Mouse (Mus musculus) induced T-regulatory cell, adult 2 months (primary cell): Measurements from ENCODE around the gene Shcbp1l.
"Not testable (repeated sequence)": the region's sequence is repeated elsewhere in the genome, so short reads cannot be mapped to it uniquely, and the experiment has no call there.

Experiments
- DNase-seq: peaks from one replicate; pipeline ENCODE4 v3.0.0-alpha.2; 2012; ENCODE audit warnings: low read depth

The Shcbp1l gene

DNA sequence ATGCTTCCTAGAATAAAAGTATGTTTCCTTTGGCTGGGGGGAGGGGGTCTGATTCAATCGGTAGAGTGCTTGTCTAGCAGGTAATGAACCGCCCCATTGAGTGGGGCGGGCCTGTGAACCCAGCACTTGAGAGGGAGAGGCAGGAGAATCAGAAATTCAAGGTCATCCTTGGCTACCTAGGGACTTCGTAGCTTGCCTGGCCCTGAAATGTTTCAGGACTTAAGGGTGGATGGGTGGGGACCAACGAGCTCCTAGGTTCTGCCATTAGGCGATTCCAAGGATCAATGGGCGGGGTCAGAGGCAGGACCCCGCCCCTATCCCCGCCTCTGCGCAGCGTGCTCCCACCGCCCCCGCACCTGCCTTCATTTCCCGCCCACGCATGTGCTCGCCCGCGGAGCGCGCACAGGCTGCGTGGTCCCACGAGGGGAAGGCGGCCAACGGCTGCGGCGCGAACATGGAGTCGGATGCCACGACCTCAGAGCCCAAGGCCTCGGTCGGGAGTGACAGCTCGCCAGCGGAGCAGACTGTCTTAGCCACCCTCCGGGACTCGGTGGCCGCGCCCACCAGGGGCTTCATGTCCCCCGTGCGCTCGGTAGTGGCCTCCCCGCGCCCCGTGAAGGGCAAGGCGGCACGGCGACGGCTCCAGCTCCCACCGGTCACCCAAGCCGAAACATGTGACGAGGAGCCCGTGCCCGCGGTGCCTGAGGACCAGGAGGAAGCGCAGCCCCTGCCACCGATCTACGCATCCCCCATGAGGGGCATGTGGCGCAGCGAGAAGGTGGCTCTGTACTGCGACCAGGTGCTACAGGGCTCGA is at the start of gene Shcbp1l:
Gene Shcbp1l, plus strand, starts transcription at position 393 of the 815 bp plus-strand sequence.
- DNase-seq = peak; percentile 88

- DNase-seq = no peak
Observed at GRCm38 (mm10) chr1:153376446-153376845, 48.5 kb upstream of the Shcbp1l start.

- DNase-seq = no peak
Observed at GRCm38 (mm10) chr1:153378587-153378986, 46.4 kb upstream of the Shcbp1l start.

GRCm38 (mm10) chr1:153379832-153380231 is 45.1 kb upstream of the Shcbp1l start:
- DNase-seq = peak; percentile 61

- no peak for DNase-seq
Observed at GRCm38 (mm10) chr1:153380746-153381282, 44.1 kb upstream of the Shcbp1l start.

- no peak for DNase-seq
Observed at GRCm38 (mm10) chr1:153385081-153385480, 39.9 kb upstream of the Shcbp1l start.

GRCm38 (mm10) chr1:153385661-153386060 is 39.3 kb upstream of the Shcbp1l start:
- not testable (repeated sequence) for DNase-seq

DNA sequence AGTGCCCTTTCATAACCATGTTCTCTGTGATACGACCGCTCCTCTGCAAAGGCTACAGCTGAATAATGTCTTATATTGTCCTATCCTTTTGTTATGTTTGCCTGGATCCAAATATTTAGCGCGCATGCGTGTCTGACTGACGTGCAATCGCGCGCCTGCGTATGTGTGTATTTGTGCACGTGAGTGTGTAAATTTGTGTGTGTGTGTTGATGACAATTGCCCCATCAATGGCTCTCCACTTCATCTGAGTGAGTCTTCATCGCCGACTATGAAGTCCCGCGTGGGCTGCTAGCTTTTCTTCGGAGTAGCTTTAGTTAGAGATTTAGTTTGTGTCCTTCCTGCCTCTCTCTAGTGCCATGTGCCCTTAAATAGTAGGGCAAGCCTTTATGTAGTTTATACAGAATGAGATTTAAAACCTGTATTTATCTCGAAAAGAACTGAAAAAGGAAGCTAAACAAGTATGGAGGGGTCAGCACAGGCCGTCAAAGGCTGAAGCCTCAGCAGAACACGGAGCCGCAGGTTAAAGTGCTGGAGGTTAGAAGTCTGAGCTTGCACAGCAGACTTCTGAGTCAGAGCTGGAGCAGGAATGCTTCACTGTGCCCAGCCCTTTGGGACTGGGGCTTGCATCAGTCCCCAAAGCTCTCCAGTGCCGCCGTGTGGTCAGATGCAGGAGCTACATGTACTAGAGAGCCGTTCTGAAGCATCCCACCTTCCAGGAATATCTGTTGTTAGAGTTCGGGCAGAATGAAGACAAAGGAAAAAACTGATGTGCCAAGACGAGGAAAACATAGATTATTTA is 38.5 kb upstream of the Shcbp1l start:
- DNase-seq = peak; percentile 83

DNA sequence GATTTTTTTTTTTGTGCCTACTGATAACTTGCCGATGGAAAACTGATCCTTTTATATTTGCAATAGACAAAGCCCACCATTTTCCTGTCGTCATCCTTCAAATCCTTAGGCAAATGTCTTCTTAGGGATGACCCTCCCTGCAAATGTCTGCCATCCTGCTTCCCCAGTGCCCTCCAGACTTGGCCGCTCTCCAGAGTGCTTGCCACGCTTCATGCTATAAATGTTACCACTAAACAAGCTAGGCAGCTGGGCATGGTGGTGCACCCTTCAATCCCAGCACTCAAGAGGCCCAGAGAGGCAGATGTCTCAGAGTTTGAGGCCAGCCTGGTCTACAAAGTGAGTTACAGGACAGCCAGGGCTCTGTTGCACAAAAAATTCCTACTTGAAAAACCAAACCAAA is 29.3 kb upstream of the Shcbp1l start:
- not testable (repeated sequence) for DNase-seq

GRCm38 (mm10) chr1:153401765-153402164 is 23.2 kb upstream of the Shcbp1l start:
- DNase-seq = peak; percentile 77

DNA sequence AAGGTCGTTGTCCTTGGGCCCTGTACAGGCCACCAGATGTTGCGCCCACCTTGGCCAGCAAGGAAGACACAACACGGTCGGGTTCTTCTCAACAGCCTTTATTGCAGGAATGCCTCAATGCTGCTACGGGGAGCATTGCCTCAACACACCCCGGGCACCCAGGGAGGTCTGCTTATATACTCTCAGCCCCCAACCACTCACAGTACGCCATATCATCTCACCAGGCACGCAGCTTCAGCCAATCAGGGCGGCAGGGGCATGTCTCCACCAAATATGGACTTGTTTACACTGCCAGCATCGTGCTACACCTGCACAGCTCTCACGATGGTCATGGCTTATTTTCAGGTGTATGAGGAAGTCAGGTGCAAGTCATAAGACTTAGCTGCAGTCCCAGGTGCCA is 17.3 kb upstream of the Shcbp1l start:
- DNase-seq = not testable (repeated sequence)

GRCm38 (mm10) chr1:153408296-153408695 is 16.7 kb upstream of the Shcbp1l start:
- DNase-seq = not testable (repeated sequence)

DNA sequence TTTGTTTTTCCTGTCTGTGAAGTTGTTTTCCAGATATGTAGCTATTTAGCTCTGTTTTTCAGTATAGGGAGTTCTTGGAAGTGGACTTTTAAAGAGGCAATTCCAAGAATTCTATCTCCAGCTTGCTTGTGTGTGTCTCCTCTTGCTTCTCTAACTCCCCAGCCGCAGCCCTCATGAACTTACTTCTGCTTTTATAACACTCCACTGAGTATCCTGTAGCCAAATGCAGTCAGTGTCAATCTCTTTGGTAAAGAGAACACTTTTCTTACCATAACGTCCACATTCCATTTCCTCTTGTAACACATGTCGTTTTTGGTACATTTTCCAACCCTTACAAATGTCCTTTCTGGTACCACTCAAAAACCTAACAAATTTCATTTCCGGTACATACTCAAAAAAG is 14.0 kb upstream of the Shcbp1l start:
- not testable (repeated sequence) for DNase-seq

DNA sequence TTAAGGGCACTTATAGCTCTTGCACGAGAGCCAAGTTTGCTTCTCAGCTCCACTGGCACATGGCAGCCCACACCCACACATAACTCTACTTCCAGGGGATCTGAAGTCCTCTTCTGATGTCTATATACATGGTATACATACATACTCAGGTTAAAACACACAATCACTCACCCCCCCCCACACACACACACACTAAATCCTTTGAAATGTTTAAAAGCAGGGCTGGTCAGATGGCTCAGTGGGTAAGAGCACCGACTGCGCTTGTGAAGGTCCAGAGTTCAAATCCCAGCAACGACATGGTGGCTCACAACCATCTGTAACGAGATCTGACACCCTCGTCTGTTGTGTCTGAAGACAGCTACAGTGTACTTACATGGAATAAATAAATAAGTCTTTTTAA is 13.2 kb upstream of the Shcbp1l start:
- no peak for DNase-seq

DNA sequence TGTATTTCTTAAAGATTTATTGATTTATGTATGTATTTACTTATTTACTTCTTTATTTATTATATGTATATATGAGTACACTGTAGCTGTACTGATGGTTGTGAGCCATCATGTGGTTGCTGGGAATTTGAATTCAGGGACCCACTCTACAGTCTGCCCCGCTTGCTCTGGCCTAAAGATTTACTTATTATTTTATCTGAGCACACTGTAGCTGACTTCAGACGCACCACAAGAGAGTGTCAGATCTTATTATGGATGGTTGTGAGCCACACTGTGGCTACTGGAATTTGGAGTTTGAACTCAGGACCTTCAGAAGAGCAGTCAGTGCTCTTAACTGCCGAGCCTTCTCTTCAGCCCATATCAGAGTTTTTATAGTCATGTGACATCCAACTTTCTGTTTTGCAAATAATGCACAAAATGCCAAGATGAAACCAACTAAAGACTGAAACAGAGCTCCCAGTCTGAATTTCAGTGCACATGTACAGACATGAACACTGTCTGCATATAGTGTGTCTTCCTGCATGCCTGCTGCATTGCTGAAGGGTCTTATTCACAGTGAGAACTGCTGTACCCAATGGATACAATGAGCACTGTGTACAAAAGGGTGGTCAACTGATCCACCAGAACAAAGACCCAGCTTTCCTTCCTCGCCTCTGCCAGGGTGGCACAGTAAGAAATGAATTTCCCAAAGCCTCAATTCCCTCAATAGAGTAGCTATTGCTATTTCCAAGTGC is 12.1 kb upstream of the Shcbp1l start:
- DNase-seq = not testable (repeated sequence)

- DNase-seq = peak; percentile 63
Observed at GRCm38 (mm10) chr1:153413397-153414020, 11.5 kb upstream of the Shcbp1l start.

DNA sequence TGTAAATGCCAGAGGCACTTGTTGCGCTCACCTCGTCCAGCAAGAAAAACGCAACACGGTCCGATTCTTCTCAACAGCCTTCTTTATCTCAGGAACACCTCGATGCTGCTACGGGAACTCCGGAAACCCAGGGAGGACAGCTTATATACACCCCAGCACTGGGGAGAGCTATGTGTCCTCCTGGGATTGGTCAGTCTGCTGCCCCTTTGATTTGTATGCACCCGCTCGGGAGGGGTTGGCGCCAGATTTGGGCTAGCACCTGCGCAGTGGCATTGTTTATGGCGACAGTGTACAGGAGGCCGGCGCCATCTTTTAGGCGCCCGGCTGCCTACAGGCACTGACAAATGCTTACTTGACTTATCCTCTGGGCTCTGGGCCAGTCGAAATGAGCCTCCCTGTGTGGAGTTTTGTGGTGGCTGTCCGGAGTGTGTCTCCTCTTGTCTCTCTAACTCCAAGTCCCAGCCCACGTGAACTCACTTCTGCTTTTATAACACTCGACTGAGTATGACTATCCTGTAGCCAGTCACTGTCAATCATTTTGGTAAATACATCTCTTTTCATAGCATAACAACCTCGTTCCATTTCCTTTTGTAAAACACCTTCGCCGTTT is 10.7 kb upstream of the Shcbp1l start:
- DNase-seq = peak; percentile 85

DNA sequence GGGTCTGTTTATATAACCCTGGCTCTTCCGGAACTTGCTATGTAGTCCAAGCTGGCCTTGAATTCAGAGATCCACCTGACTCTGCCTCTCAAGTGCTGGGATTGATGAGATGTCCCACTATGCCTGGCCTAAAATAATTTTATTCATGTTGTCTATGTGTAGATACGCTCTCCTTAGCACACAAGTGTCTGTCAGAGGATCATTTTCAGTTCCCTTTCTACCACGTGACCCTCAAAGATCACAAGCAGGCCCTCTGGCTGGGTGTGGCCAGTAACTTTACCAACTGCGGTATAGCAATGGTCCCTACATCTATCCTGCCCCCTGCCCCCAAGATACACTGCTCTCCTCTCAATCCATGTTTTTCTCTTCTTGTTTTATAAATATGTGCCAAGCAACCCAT is 10.0 kb upstream of the Shcbp1l start:
- peak; percentile 76 for DNase-seq

GRCm38 (mm10) chr1:153415742-153416141 is 9.2 kb upstream of the Shcbp1l start:
- not testable (repeated sequence) for DNase-seq

GRCm38 (mm10) chr1:153416271-153416832 is 8.6 kb upstream of the Shcbp1l start:
- not testable (repeated sequence) for DNase-seq

GRCm38 (mm10) chr1:153417805-153418204 is 7.2 kb upstream of the Shcbp1l start:
- DNase-seq = not testable (repeated sequence)
